22 mouse cellular contexts compared by ENCODE assay signal in genomic region chr2:161231405-161231804, GRCm38 (mm10).
DNase-seq lines count a peak whose midpoint lies in the region; ATAC-seq and TF ChIP-seq lines count a peak whose summit lies in the region.
"Had no signal": no experiment of that assay in that cellular context is flagged by ENCODE, and none has a peak within 500 bp of the region (broad histone marks: within the 10 kb centered on the region; RNA-seq: fewer than 3 reads in every experiment).

No protein-coding gene starts in this region.

- no peak overlapping the region for H3K4me3 ChIP-seq in forebrain, embryonic 16.5 days (replicated peaks; ENCODE audit: low read length)
- H3K4me3 ChIP-seq in forebrain, embryonic 10.5 days, result no peak overlapping the region
- H3K4me3 ChIP-seq: embryonic facial prominence, embryonic 15.5 days; hindbrain, embryonic 12.5 days; limb, embryonic 13.5 days; liver, embryonic 13.5 days had no signal

- ATAC-seq in forebrain, embryonic 16.5 days, result peak; percentile 66

- TF ChIP-seq POLR2A in brain, embryonic 14.5 days (IDR thresholded peaks at IDR 0.05; ENCODE audit: borderline replicate concordance, extremely low read depth, insufficient read depth, insufficient read length, poor library complexity, severe bottlenecking), result no peak

- H3K4me1 ChIP-seq in forebrain, embryonic 16.5 days (replicated peaks; ENCODE audit: control insufficient read depth, insufficient read depth, low read length), result peaks cover 12% of the 10 kb centered on the region
- peaks cover 19% of the 10 kb centered on the region for H3K4me1 ChIP-seq in forebrain, embryonic 10.5 days
- H3K4me1 ChIP-seq: embryonic facial prominence, embryonic 15.5 days; hindbrain, embryonic 12.5 days; limb, embryonic 13.5 days; liver, embryonic 13.5 days had no signal

- no peaks in the 10 kb centered on the region for H3K9me3 ChIP-seq in forebrain, embryonic 16.5 days (ENCODE audit: control insufficient read depth, low read length)
- H3K9me3 ChIP-seq in forebrain, embryonic 10.5 days, result no peaks in the 10 kb centered on the region
- H3K9me3 ChIP-seq: embryonic facial prominence, embryonic 15.5 days; hindbrain, embryonic 12.5 days; limb, embryonic 13.5 days; liver, embryonic 13.5 days had no signal

- no peak for DNase-seq in forebrain, embryonic 10.5 days (ENCODE audit: extremely low spot score, low spot score)
- DNase-seq in left cerebral cortex, adult 9 months (ENCODE audit: low spot score in 2 of 2), result peak; percentile 10 to 22
- DNase-seq in left cerebral cortex, adult 11 months (ENCODE audit: low spot score), result no peak
- peak; percentile 81 for DNase-seq in brain, embryonic 14.5 days (ENCODE audit: low read depth)
- DNase-seq in layer of hippocampus, adult 9-11 months, result peak; percentile 30
- DNase-seq in gastrocnemius, adult 8-10 months (ENCODE audit: low spot score in 2 of 2), result no peak
- DNase-seq: adrenal gland, postnatal 14 days; cerebellum, adult 11-12 months; cerebellum, postnatal 36 days; gastrocnemius, postnatal 36 days; heart, postnatal 10 days; kidney, adult 8-10 months; kidney, postnatal 14 days; liver, embryonic 13.5 days; lung, embryonic 14.5 days; lung, postnatal 4 days; thymus, postnatal 36 days had no signal

- TF ChIP-seq CTCF in brain, embryonic 14.5 days (IDR thresholded peaks at IDR 0.05; ENCODE audit: borderline replicate concordance, extremely low read depth, insufficient read depth, insufficient read length), result no peak

- H3K9ac ChIP-seq in forebrain, embryonic 16.5 days (replicated peaks; ENCODE audit: low read depth, low read length), result no peak overlapping the region
- H3K9ac ChIP-seq: embryonic facial prominence, embryonic 15.5 days; hindbrain, embryonic 12.5 days; limb, embryonic 13.5 days; liver, embryonic 13.5 days; lung, embryonic 14.5 days had no signal

- no peaks in the 10 kb centered on the region for H3K36me3 ChIP-seq in forebrain, embryonic 16.5 days (ENCODE audit: control insufficient read depth, insufficient read depth)
- H3K36me3 ChIP-seq in forebrain, embryonic 10.5 days (replicated peaks), result no peaks in the 10 kb centered on the region
- H3K36me3 ChIP-seq: embryonic facial prominence, embryonic 15.5 days; hindbrain, embryonic 12.5 days; limb, embryonic 13.5 days; liver, embryonic 13.5 days had no signal

- 23% methylated on average over 4 of the region's 4 CpGs for WGBS in forebrain, embryonic 16.5 days
- WGBS in forebrain, embryonic 10.5 days, result 63% methylated on average over 4 of the region's 4 CpGs

- H3K27me3 ChIP-seq in forebrain, embryonic 16.5 days (replicated peaks; ENCODE audit: control insufficient read depth, insufficient read depth, low read length), result no peaks in the 10 kb centered on the region
- no peaks in the 10 kb centered on the region for H3K27me3 ChIP-seq in forebrain, embryonic 10.5 days (ENCODE audit: poor library complexity, severe bottlenecking)
- H3K27me3 ChIP-seq: CH12.LX; embryonic facial prominence, embryonic 15.5 days; hindbrain, embryonic 12.5 days; limb, embryonic 13.5 days; liver, embryonic 13.5 days had no signal

- H3K4me2 ChIP-seq in forebrain, embryonic 16.5 days (ENCODE audit: low read length), result no peak overlapping the region
- H3K4me2 ChIP-seq: embryonic facial prominence, embryonic 15.5 days; hindbrain, embryonic 12.5 days; limb, embryonic 13.5 days; liver, embryonic 13.5 days; lung, embryonic 14.5 days had no signal

- no peak overlapping the region; the same call in 1 of the 2 replicates for H3K27ac ChIP-seq in forebrain, embryonic 16.5 days (ENCODE audit: low read length)
- no peak overlapping the region for H3K27ac ChIP-seq in forebrain, embryonic 10.5 days
- H3K27ac ChIP-seq: embryonic facial prominence, embryonic 15.5 days; hindbrain, embryonic 12.5 days; limb, embryonic 13.5 days; liver, embryonic 13.5 days had no signal

Comparison
In these comparisons a context has a peak if more than half of its experiments do, and no peak if none do; other contexts are left out.
1. DNase-seq: peak in left cerebral cortex, adult 9 months (2 of 2), brain, embryonic 14.5 days (single experiment) and layer of hippocampus, adult 9-11 months (single experiment); none in forebrain, embryonic 10.5 days (single experiment), left cerebral cortex, adult 11 months (single experiment) and gastrocnemius, adult 8-10 months (0 of 2).